Mouse (Mus musculus) induced T-regulatory cell, adult 2 months (primary cell): ENCODE data around the gene Dhdh.
A peak's percentile ranks its signal among the peaks of the same experiment; 100 is the strongest.
"Not testable (repeated sequence)": the region's sequence is repeated elsewhere in the genome, so short reads cannot be mapped to it uniquely, and the experiment has no call there.

Source experiments
- DNase-seq: peaks from one replicate; pipeline ENCODE4 v3.0.0-alpha.2; 2012; ENCODE audit warnings: low read depth

The Dhdh gene

DNA sequence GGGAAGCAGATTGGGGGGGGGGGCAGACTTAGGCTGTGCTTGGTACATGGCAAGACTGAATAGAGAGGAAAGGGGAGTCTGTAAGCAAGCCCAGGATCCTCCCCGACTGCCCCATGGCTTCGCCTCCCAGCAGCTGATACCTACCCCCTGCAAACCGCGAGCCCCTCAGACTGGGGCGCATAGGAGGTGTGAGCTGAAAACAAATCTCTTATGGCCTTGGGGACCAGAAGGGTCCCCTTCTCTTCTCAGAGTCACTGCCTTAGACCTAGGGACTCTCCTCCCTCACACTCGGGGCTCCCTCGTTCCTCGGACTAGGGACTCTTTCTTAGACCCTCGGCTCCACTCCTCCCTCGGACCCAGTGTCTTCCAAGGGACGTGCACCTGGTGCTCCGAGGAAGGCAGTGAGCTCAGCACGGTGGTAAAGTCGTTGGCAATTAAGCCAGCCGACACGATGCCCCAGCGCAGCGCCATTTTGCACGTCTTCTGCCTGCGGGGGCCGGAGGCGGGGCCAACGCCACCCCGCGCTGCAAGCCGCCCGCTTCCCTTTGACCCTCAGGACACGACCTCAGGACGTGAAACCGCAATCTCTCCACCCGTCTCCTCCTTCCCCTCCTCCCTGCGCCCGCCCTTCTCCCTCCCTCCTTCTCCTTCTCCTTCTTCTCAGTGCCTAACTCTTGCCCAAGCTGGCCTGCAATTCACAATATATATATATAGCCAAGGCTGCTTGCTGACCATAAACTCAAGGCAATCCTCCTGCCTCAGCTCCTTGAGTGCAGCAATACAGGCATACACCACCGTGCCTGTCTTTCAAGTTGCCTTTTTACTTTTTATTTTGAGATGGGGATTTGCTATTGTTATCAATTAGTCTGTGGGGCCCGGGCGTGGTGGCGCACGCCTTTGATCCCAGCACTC lies at the start of gene Dhdh:
Gene Dhdh (minus strand): TSS at position 513 of the 912 bp plus-strand sequence.
- DNase-seq: peak; percentile 60

- DNase-seq: no peak
Observed at GRCm38 (mm10) chr7:45537602-45538001, 49.0 kb upstream of the Dhdh start.

DNA sequence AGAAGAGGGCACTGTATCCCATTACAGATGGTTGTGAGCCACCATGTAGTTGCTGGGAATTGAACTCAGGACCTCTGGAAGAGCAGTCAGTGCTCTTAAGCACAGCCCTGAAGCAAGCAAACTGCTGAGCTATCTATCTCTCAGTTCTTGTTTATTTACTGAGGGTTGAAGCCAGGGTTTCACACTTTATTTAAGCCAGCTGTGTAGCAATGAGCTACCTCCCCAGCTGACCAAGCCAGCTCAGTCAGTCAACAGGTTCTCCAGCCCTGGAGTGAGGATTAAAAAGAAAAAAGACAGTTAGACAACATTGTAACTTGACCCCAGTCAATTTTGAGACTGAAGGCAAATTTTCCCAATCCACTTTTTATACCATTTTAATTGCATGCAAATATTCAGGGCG lies 47.1 kb upstream of the Dhdh start:
- DNase-seq: no peak

DNA sequence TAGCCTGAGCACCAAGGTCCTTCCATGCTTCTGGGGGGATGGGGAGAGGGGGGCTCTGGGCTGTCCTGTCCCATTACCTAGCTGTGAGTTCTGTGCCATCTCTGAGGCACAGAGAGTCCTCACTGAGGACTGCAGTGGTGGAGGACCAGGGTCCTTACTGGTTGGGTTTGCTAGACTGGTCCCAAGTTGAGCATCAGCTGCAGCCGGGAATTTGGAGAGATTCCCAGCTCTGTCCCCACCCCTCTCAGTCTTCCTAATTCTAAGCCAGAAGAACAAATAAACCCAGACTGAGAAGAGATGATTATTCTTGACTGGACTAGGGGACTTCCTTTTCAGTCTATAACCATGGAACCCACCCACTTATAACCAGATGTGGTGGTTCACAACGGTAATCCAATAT lies 42.0 kb upstream of the Dhdh start:
- no peak for DNase-seq

DNA sequence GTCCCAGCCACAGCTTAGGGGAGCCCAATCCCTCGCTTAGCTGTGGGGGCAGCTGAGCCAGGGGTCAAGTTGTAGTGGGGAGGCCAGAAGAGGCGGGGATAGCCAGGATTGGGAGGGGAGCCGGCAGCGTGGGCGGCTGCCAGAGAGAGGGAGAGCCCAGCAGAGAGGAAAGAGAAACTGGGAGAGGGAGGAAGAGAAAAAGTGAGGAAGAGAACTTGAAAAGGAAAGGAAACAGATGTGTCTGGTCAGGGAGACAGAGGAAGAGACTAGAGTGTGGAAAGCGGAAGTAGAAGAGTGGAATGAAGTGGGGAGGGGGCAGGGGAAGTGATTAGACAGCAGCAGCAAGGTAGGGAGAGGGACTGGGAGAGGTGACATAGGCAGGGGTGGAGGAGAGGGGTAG lies 40.9 kb upstream of the Dhdh start:
- DNase-seq: peak; percentile 39

GRCm38 (mm10) chr7:45527169-45527568 lies 38.6 kb upstream of the Dhdh start:
- peak; percentile 70 for DNase-seq

DNA sequence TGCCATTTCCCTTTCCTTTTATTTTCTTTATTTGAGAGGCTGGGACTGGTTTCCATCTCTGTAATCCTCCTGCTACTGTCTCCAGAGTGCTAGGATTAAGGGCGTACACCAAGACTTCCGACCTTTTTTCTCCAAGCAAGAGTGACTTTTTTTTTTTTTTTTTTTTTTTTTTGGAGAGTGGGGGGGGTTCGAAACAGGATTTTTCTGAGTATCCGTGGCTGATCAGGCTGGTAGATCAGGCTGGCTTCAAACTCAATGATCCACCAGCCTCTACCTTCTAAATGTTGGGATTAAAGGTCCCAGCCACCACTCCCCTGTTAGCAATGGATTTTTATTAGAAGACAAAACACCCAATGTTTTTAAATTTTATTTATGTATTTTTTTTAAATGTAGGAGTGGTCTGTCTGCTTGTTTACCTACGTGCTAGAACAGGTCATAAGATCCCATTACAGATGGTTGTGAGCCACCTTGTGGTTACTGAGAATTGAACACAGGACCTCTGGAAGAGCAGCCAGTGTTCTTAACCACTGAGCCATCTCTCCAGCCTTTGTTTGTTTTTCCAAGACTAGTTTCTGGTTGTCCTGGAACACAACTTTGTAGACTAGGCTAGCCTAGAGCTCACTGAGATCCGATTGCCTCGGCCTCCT lies 38.0 kb upstream of the Dhdh start:
- DNase-seq: peak; percentile 83

- peak; percentile 98 for DNase-seq
Observed at GRCm38 (mm10) chr7:45525809-45526473, 37.3 kb upstream of the Dhdh start, which contains the start of the genes Ppp1r15a and Plekha4. Ppp1r15a (minus strand) TSS chr7:45526268. Plekha4 (plus strand) TSS chr7:45526330.

GRCm38 (mm10) chr7:45524841-45525621 lies 36.4 kb upstream of the Dhdh start:
- peak; percentile 64 for DNase-seq

DNA sequence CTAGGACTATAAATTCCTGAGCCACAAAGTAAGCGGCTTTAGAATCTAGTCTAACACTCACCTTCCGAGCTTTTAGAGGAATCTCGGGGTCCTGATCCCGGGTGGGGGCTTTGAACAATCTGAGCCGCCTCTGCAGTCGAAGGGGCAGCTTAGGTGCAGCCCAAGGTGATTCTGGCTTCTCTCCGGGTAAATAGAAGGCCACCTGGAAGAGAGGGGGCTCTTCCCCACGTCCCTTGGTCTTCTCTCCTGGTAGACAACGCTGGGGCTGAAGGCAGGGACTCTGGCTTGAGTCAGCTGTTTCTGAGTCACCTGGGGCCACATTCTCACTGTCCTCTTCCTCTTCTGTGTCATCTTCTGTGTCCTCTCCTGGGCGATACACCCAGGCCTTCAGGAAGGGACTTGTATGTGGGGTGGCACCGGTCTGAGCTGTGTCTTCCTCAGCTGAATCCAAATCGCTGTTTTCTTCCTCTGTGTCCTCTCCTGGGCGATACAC lies 35.1 kb upstream of the Dhdh start:
- peak; percentile 40 for DNase-seq

- DNase-seq: peak; percentile 52
Observed at GRCm38 (mm10) chr7:45522957-45523676, 34.5 kb upstream of the Dhdh start.

DNA sequence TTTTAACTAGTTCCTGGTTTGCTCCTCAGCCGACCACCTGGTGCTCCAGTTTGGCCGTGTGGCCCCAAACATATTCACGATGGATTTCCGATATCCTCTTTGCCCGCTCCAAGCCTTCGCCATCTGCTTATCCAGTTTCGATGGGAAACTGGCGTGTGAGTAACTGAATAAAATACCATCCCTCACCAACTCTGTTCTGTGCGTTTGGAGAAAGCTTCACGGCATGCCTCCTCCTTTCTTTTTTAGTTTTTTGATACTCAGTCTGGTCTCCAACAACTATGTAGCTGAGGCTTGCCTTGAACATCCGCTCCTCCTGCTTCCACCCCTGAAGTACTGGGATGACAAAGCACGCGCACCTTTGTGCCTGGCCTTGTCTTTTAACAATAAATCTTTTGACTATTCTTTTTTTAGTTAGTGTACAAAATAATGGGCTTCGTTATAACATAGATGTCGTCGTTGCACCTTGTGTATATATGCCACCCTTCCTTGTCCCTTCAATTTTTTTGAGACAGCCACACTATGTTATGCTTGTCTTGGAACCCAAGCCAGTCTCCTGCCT lies 33.7 kb upstream of the Dhdh start:
- no peak for DNase-seq

GRCm38 (mm10) chr7:45521728-45522184 lies 33.2 kb upstream of the Dhdh start:
- DNase-seq: peak; percentile 98

DNA sequence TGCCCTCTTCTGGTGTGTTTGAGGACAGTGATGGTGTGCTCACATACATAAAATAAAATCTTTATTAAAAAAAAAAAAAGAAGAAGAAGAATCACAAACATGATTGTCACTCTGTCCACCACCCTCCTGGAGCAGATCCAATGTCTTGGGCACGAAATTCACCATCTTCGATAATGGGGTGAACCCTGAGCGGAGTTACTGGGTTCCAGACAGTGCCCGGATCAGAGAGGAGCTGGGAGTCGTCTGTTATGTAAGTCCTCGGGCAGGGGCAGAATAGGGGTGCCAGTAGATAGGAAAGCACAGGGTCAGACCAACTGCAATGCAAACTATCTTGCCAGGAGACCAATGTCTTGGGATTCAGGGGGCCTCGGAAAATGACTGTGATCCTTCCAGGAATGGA lies 32.0 kb upstream of the Dhdh start:
- no peak for DNase-seq

DNA sequence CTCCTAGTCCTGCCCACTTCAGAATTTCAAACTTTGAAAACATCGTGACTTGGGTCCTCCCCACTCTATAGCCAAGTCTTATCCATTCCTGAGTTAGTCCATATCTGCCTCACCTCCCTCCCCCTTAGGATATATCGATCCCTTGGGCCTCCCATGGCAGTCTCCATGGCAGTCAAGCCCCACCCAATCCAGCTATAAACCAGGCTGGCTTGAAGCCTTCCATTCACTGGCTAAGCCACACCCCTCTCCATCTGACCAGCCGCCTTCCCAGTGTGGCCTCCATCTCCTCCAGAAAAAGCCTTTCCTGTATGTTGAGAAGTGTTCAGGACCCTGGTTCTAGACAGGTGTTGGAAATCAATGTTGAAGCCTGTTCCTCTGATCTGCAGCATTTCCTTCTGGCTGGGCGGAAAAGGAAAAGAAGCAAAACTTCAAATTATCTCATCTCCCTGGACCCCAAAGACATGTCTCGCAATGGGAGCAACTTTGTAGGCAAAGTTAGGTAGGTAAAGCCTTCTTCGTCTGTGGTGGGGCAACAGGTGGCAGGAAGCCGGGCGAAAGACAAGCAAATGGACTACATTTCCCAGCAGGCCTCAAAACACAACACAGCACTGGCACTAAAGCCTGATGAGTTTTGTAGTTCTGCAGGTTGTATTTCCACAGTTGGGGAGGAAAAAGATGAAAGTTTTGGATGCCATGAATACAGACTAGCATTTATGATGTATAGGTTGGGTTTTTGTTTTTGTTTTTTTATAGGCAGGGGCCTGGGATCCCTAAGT lies 30.9 kb upstream of the Dhdh start:
- no peak for DNase-seq

GRCm38 (mm10) chr7:45518618-45519017 lies 30.0 kb upstream of the Dhdh start:
- DNase-seq: no peak

DNA sequence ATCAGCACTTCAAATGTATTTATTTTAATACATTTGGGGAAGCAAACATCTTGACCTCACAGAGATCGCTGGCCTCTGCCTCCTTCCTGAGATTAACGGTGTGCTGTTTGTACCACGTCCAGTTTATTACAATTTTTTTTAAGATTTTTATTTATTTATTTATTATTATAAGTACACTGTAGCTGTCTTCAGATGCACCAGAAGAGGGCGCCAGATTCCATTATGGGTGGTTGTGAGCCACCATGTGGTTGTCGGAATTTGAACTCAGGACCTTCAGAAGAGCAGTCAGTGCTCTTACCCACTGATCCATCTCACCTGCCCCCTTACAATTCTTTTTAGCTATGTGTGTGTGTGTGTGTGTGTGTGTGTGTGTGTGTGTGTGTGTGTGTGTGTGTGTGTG lies 28.2 kb upstream of the Dhdh start:
- not testable (repeated sequence) for DNase-seq

DNA sequence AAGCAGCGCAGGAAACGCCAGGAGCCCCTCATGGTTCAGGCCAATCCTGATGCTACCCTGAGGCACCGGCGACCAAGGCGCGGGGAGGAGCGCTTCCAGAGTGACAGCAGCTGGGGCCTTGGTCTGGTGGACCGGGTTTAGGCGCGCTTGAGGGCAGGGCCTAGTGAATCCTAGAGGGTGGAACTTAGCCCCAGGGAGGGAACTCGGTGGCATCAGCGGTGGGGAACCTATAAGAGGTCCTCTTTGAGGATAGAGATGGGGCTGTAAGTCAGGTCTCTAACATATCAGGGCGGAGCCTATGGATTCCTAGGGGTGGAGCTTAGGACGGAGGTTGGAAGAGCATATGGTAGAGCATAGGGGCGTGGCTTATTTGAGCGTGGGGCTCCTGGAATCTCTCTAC lies 26.8 kb upstream of the Dhdh start:
- no peak for DNase-seq

GRCm38 (mm10) chr7:45514411-45514810 lies 25.8 kb upstream of the Dhdh start:
- DNase-seq: no peak
